ENCODE assay signal across 9 mouse cellular contexts in the genomic region with DNA sequence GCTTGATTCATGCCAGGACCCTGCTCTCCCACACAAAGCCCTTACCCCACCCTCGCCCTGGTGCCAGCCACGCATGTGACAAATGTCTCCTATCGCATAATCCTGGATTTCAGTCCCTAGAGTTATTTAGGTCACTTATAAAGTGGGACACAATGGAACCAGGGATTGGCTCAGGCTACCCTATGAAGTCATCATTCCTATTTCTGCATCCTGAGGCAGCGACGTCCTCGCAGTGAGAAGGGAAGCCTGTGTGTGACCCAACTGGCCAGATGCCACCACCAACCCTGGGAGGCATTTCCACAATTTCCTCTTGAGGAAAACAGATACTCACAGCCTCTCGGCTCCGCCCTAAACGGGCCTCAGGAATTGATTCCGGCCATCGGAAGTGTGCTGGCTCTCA. TPM values are rescaled to one million over a fixed set of nuclear protein-coding genes. Genes with fewer than 3 reads are reported as not detected.
DNase-seq lines count a peak whose midpoint lies in the region; ATAC-seq and TF ChIP-seq lines count a peak whose summit lies in the region.
"Had no signal": no experiment of that assay in that cellular context is flagged by ENCODE, and none has a peak within 500 bp of the region (broad histone marks: within the 10 kb centered on the region; RNA-seq: fewer than 3 reads in every experiment).

No protein-coding gene starts in this region.

- TF ChIP-seq CTCF in liver, adult 2 months (IDR thresholded peaks at IDR 0.05; ENCODE audit: low read depth, low read length) = no peak

- H3K27me3 ChIP-seq in hindbrain, embryonic 10.5 days (ENCODE audit: insufficient read depth, poor library complexity, severe bottlenecking) = no peaks in the 10 kb centered on the region
- no peaks in the 10 kb centered on the region for H3K27me3 ChIP-seq in hindbrain, embryonic 11.5 days (ENCODE audit: control insufficient read depth, insufficient read depth, low read length)
- H3K27me3 ChIP-seq in liver, adult 2 months (ENCODE audit: control insufficient read depth, insufficient read depth, low read length) = no peaks in the 10 kb centered on the region
- H3K27me3 ChIP-seq in neural tube, embryonic 13.5 days = no peaks in the 10 kb centered on the region

- no peak overlapping the region for H3K4me2 ChIP-seq in hindbrain, embryonic 11.5 days (replicated peaks; ENCODE audit: low read depth, low read length)
- no peak overlapping the region for H3K4me2 ChIP-seq in neural tube, embryonic 13.5 days

- TF ChIP-seq POLR2A in liver, adult 2 months (IDR thresholded peaks at IDR 0.05; ENCODE audit: extremely low read depth, insufficient read depth, low read length) = no peak

- peaks cover 61% of the 10 kb centered on the region for H3K4me1 ChIP-seq in hindbrain, embryonic 10.5 days (replicated peaks)
- peaks cover 8% of the 10 kb centered on the region; the same call in 1 of the 2 replicates for H3K4me1 ChIP-seq in hindbrain, embryonic 11.5 days (replicated peaks; ENCODE audit: control insufficient read depth, insufficient read depth, low read length)
- no peaks in the 10 kb centered on the region for H3K4me1 ChIP-seq in liver, adult 2 months (ENCODE audit: control insufficient read depth, insufficient read depth, low read length)
- peaks cover 49% of the 10 kb centered on the region for H3K4me1 ChIP-seq in neural tube, embryonic 13.5 days (replicated peaks)

- H3K27ac ChIP-seq in hindbrain, embryonic 10.5 days = peak overlapping the region; percentile 77
- H3K27ac ChIP-seq in hindbrain, embryonic 11.5 days (ENCODE audit: low read depth, low read length) = no peak overlapping the region
- no peak overlapping the region for H3K27ac ChIP-seq in liver, adult 2 months (replicated peaks; ENCODE audit: insufficient read depth, low read depth, low read length)
- H3K27ac ChIP-seq in neural tube, embryonic 13.5 days (replicated peaks) = peak overlapping the region; percentile 73

- H3K9ac ChIP-seq in hindbrain, embryonic 11.5 days (ENCODE audit: low read depth, low read length) = no peak overlapping the region
- no peak overlapping the region for H3K9ac ChIP-seq in liver, adult 2 months (ENCODE audit: low read depth, low read length)
- H3K9ac ChIP-seq in neural tube, embryonic 13.5 days = no peak overlapping the region

- no peaks in the 10 kb centered on the region for H3K9me3 ChIP-seq in hindbrain, embryonic 10.5 days
- no peaks in the 10 kb centered on the region for H3K9me3 ChIP-seq in hindbrain, embryonic 11.5 days (ENCODE audit: control insufficient read depth, low read length)
- no peaks in the 10 kb centered on the region for H3K9me3 ChIP-seq in neural tube, embryonic 13.5 days

- peaks cover 51% of the 10 kb centered on the region for H3K36me3 ChIP-seq in hindbrain, embryonic 10.5 days
- H3K36me3 ChIP-seq in hindbrain, embryonic 11.5 days (ENCODE audit: control insufficient read depth, insufficient read depth, low read length) = no peaks in the 10 kb centered on the region
- H3K36me3 ChIP-seq in liver, adult 2 months (ENCODE audit: control insufficient read depth, insufficient read depth, low read length) = no peaks in the 10 kb centered on the region
- no peaks in the 10 kb centered on the region for H3K36me3 ChIP-seq in neural tube, embryonic 13.5 days

- WGBS in hindbrain, embryonic 10.5 days = 84% methylated on average over 11 of the region's 11 CpGs
- WGBS in hindbrain, embryonic 11.5 days = 84% methylated on average over 11 of the region's 11 CpGs
- 65% methylated on average over 11 of the region's 11 CpGs for WGBS in liver, adult 2 months
- 70% methylated on average over 11 of the region's 11 CpGs for WGBS in neural tube, embryonic 13.5 days

- H3K79me2 ChIP-seq in liver, adult 2 months (ENCODE audit: control insufficient read depth, insufficient read depth, low read length) = no peaks in the 10 kb centered on the region

- no peak for DNase-seq in hindbrain, embryonic 10.5 days (ENCODE audit: low spot score)
- no peak for DNase-seq in hindbrain, embryonic 11.5 days (ENCODE audit: low spot score)
- peak; percentile 95 to 97 for DNase-seq in cerebellum, postnatal 25 days
- DNase-seq in heart, adult 8-10 months (ENCODE audit: low spot score) = peak; percentile 92
- peak; percentile 85 for DNase-seq in kidney, adult 11 months
- DNase-seq in liver, adult 2 months (ENCODE audit: extremely low read depth, low read depth, low spot score) = peak; percentile 27
- DNase-seq in thymus, postnatal 36 days = no peak

- H3K4me3 ChIP-seq in hindbrain, embryonic 10.5 days = no peak overlapping the region
- H3K4me3 ChIP-seq in hindbrain, embryonic 11.5 days (ENCODE audit: low read depth, low read length) = no peak overlapping the region
- H3K4me3 ChIP-seq in liver, adult 2 months (ENCODE audit: insufficient read depth, low read depth, low read length) = no peak overlapping the region
- H3K4me3 ChIP-seq in neural tube, embryonic 13.5 days = no peak overlapping the region

- no peak for ATAC-seq in hindbrain, embryonic 11.5 days (ENCODE audit: low FRiP score)
- peak; percentile 41; the same call in 1 of the 2 replicates for ATAC-seq in neural tube, embryonic 13.5 days (ENCODE audit: low read depth)

RNA-seq across cellular contexts. Expression of a gene that starts 17.2 kb away (rescaled TPM):
- 10.4 and 12.8 TPM in 2 replicates for polyA plus RNA-seq in hindbrain, embryonic 10.5 days (2016; fragmentation: Nextera tagmentation; extraction: Ambion mirVana)
- polyA plus RNA-seq in hindbrain, embryonic 11.5 days (2014; fragmentation: Nextera tagmentation; extraction: Ambion mirVana) = 8.5 and 10.4 TPM in 2 replicates
- total RNA-seq in heart, adult 8-10 months (2022) = under 1 TPM; 0.22 to 0.57 (median 0.48) TPM
- total RNA-seq in liver, adult 2 months (2014; rRNA removed) = not detected in 2 replicates
- polyA plus RNA-seq in liver, adult 2 months (2012; rRNA removed) = not detected in 2 replicates
- 7.1 and 7.3 TPM in 2 replicates for polyA plus RNA-seq in neural tube, embryonic 13.5 days (2015; fragmentation: Nextera tagmentation; extraction: Ambion mirVana)

RNA-seq across cellular contexts. Expression of a gene that starts 31.7 kb away (rescaled TPM):
- polyA plus RNA-seq in hindbrain, embryonic 10.5 days (2016; fragmentation: Nextera tagmentation; extraction: Ambion mirVana) = not detected in 2 replicates
- not detected in 2 replicates for polyA plus RNA-seq in hindbrain, embryonic 11.5 days (2014; fragmentation: Nextera tagmentation; extraction: Ambion mirVana)
- not detected for total RNA-seq in heart, adult 8-10 months (2022)
- total RNA-seq in liver, adult 2 months (2014; rRNA removed) = not detected in 2 replicates
- not detected in 2 replicates for polyA plus RNA-seq in liver, adult 2 months (2012; rRNA removed)
- not detected in 2 replicates for polyA plus RNA-seq in neural tube, embryonic 13.5 days (2015; fragmentation: Nextera tagmentation; extraction: Ambion mirVana)
- polyA plus RNA-seq: limb, embryonic 11.5 days had no signal

RNA-seq across cellular contexts. Expression of a gene that starts 41.0 kb away (rescaled TPM):
- polyA plus RNA-seq in hindbrain, embryonic 10.5 days (2016; fragmentation: Nextera tagmentation; extraction: Ambion mirVana) = 37.4 and 45.5 TPM in 2 replicates
- polyA plus RNA-seq in hindbrain, embryonic 11.5 days (2014; fragmentation: Nextera tagmentation; extraction: Ambion mirVana) = 34.2 and 37.7 TPM in 2 replicates
- total RNA-seq in heart, adult 8-10 months (2022) = 1 to 10 TPM in 3 of 4 experiments, under 1 TPM in 1; 0.87 to 2.2 (median 1.4) TPM
- total RNA-seq in liver, adult 2 months (2014; rRNA removed) = 0.07 and 0.09 TPM in 2 replicates
- polyA plus RNA-seq in liver, adult 2 months (2012; rRNA removed) = 0.10 and 0.20 TPM in 2 replicates
- polyA plus RNA-seq in neural tube, embryonic 13.5 days (2015; fragmentation: Nextera tagmentation; extraction: Ambion mirVana) = 20.9 and 26.7 TPM in 2 replicates

Comparison
In these comparisons a context has a peak if more than half of its experiments do, and no peak if none do; other contexts are left out.
1. H3K27ac ChIP-seq: peak in hindbrain, embryonic 10.5 days (single experiment) and neural tube, embryonic 13.5 days (single experiment); none in hindbrain, embryonic 11.5 days (single experiment) and liver, adult 2 months (single experiment).
2. DNase-seq: peak in cerebellum, postnatal 25 days (2 of 2), heart, adult 8-10 months (single experiment), kidney, adult 11 months (single experiment) and liver, adult 2 months (single experiment); none in hindbrain, embryonic 10.5 days (single experiment), hindbrain, embryonic 11.5 days (single experiment) and thymus, postnatal 36 days (0 of 2).
3. RNA of a gene that starts 41.0 kb away (polyA plus RNA-seq): 34.2 to 37.7 TPM in hindbrain, embryonic 11.5 days, 37.4 to 45.5 TPM in hindbrain, embryonic 10.5 days and 20.9 to 26.7 TPM in neural tube, embryonic 13.5 days; 0.10 to 0.20 TPM in liver, adult 2 months; every median in the first group is over 10 times any median in the second.